Mouse (Mus musculus): ENCODE measurements around the gene Stk32c.
A peak's percentile ranks its signal among the peaks of the same experiment; 100 is the strongest.

The Stk32c gene

GRCm38 (mm10) chr7:139229837-139230236, 16.7 kb upstream of the Stk32c start:
- no peak for DNase-seq (ENCODE audit: extremely low spot score)

- DNase-seq (ENCODE audit: extremely low spot score): no peak
Measured at GRCm38 (mm10) chr7:139228447-139229171, 15.5 kb upstream of the Stk32c start.

- no peak for DNase-seq (ENCODE audit: extremely low spot score)
Measured at GRCm38 (mm10) chr7:139226416-139226815, 13.3 kb upstream of the Stk32c start.

GRCm38 (mm10) chr7:139224725-139225124, 11.6 kb upstream of the Stk32c start:
- no peak for DNase-seq (ENCODE audit: extremely low spot score)

GRCm38 (mm10) chr7:139224070-139224469, 11.0 kb upstream of the Stk32c start:
- no peak for DNase-seq (ENCODE audit: extremely low spot score)

- DNase-seq (ENCODE audit: extremely low spot score): no peak
Measured at GRCm38 (mm10) chr7:139222341-139222740, 9.2 kb upstream of the Stk32c start.

GRCm38 (mm10) chr7:139221856-139222255, 8.7 kb upstream of the Stk32c start:
- no peak for DNase-seq (ENCODE audit: extremely low spot score)

- no peak for DNase-seq (ENCODE audit: extremely low spot score)
Measured at GRCm38 (mm10) chr7:139221072-139221471, 8.0 kb upstream of the Stk32c start.

GRCm38 (mm10) chr7:139220303-139220702, 7.2 kb upstream of the Stk32c start:
- DNase-seq (ENCODE audit: extremely low spot score): no peak

- no peak for DNase-seq (ENCODE audit: extremely low spot score)
Measured at GRCm38 (mm10) chr7:139219486-139219885, 6.4 kb upstream of the Stk32c start.

GRCm38 (mm10) chr7:139218641-139219415, 5.7 kb upstream of the Stk32c start:
- no peak for DNase-seq (ENCODE audit: extremely low spot score)

GRCm38 (mm10) chr7:139217046-139217445, 3.9 kb upstream of the Stk32c start:
- no peak for DNase-seq (ENCODE audit: extremely low spot score)

GRCm38 (mm10) chr7:139216464-139216863, 3.4 kb upstream of the Stk32c start:
- no peak for DNase-seq (ENCODE audit: extremely low spot score)

- no peak for DNase-seq (ENCODE audit: extremely low spot score)
Measured at GRCm38 (mm10) chr7:139215946-139216345, 2.8 kb upstream of the Stk32c start.

GRCm38 (mm10) chr7:139215516-139215915, 2.4 kb upstream of the Stk32c start:
- DNase-seq (ENCODE audit: extremely low spot score): no peak

GRCm38 (mm10) chr7:139214596-139215340, 1.7 kb upstream of the Stk32c start:
- DNase-seq (ENCODE audit: extremely low spot score): no peak

GRCm38 (mm10) chr7:139214160-139214559, 1.1 kb upstream of the Stk32c start:
- no peak for DNase-seq (ENCODE audit: extremely low spot score)

- DNase-seq (ENCODE audit: extremely low spot score): no peak
Measured at GRCm38 (mm10) chr7:139213751-139214150, 644 bp upstream of the Stk32c start.

GRCm38 (mm10) chr7:139211761-139212160, 1.3 kb downstream of the Stk32c start:
- DNase-seq (ENCODE audit: extremely low spot score): no peak

GRCm38 (mm10) chr7:139208773-139209095, 4.4 kb downstream of the Stk32c start:
- DNase-seq (ENCODE audit: extremely low spot score): no peak

GRCm38 (mm10) chr7:139208023-139208772, 4.9 kb downstream of the Stk32c start:
- peak; percentile 60 for DNase-seq (ENCODE audit: extremely low spot score)

- no peak for DNase-seq (ENCODE audit: extremely low spot score)
Measured at GRCm38 (mm10) chr7:139201209-139201608, 11.9 kb downstream of the Stk32c start.
